Mouse (Mus musculus): ENCODE measurements around the gene B020004J07Rik.
A peak's percentile ranks its signal among the peaks of the same experiment; 100 is the strongest.

DNA sequence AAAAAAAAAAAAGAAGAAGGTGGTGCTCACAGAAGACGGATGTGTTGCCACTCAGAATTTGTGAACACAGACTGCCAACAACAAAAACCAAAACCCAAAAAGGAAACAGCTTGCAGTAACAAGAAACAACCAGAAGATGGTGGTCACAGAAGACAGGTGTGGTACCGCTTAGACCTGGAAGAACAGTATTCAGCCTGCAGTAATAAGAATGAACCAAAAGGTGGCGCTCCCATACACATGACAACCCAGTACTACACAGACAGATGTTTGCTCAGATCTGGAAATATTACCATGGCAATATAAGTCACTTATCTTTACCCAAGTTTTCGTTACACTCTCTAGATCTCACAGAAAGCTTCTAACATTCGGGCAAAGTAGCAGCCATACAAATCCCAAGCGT, 17.1 kb upstream of the B020004J07Rik start:
- TF ChIP-seq CTCF (IDR thresholded peaks at IDR 0.05; ENCODE audit: borderline replicate concordance, insufficient read depth, low read depth, low read length) (peak; percentile 29; the same call in 1 of the 2 replicates), POLR2A (IDR thresholded peaks at IDR 0.05; ENCODE audit: borderline replicate concordance, insufficient read depth, low read length) (no peak)

Measured in cerebellum, adult 2 months (tissue).